Mouse (Mus musculus): ENCODE results near the gene Opcml.

GRCm38 (mm10) chr9:28453062-28453461, 662.5 kb downstream of the Opcml start:
- TF ChIP-seq CTCF (IDR thresholded peaks at IDR 0.05; ENCODE audit: borderline replicate concordance, insufficient read depth, low read length): no peak
- TF ChIP-seq POLR2A (IDR thresholded peaks at IDR 0.05; ENCODE audit: low read depth, low read length): no peak

All from embryonic fibroblast, embryonic 13.5 days (primary cell).